Mouse (Mus musculus) embryonic fibroblast, embryonic 13.5 days (primary cell): ENCODE results near the gene Hivep3. TPM values are rescaled to one million over a fixed set of nuclear protein-coding genes. Genes with fewer than 3 reads are reported as not detected.

Experiments used
- H3K27ac ChIP-seq: 2 replicates; pipeline ENCODE4 v1.5.1; 2012; ENCODE audit warnings: low read length, control low read depth, inconsistent platforms; ENCODE audit not compliant: insufficient read depth
- H3K4me1 ChIP-seq: 2 replicates; pipeline ENCODE4 v1.6.1; 2011; ENCODE audit warnings: low read length; ENCODE audit not compliant: control insufficient read depth, insufficient read depth
- H3K4me3 ChIP-seq: 2 replicates; pipeline ENCODE4 v1.5.1; 2011; ENCODE audit warnings: mild to moderate bottlenecking, control low read depth, low read length; ENCODE audit not compliant: insufficient read depth
- CTCF ChIP-seq: IDR thresholded peaks from 2 replicates; pipeline ENCODE4 v1.5.1; 2011; ENCODE audit warnings: mild to moderate bottlenecking, control low read depth, low read length, moderate library complexity, borderline replicate concordance; ENCODE audit not compliant: insufficient read depth
- POLR2A ChIP-seq: IDR thresholded peaks from 2 replicates; pipeline ENCODE4 v1.6.1; 2011; ENCODE audit warnings: low read depth, mild to moderate bottlenecking, control low read depth, low read length, moderate library complexity
- polyA plus RNA-seq: library from polyadenylated mRNA; stranded (reverse); fragments of >200 nt; gene quantifications from 2 replicates; pipeline ENCODE4 v1.2.4, GENCODE M21; 2011; ENCODE audit warnings: low read depth; ENCODE audit not compliant: missing spikeins, insufficient read length

The Hivep3 gene
- polyA plus RNA-seq, 1 experiment: 3.8 TPM

DNA sequence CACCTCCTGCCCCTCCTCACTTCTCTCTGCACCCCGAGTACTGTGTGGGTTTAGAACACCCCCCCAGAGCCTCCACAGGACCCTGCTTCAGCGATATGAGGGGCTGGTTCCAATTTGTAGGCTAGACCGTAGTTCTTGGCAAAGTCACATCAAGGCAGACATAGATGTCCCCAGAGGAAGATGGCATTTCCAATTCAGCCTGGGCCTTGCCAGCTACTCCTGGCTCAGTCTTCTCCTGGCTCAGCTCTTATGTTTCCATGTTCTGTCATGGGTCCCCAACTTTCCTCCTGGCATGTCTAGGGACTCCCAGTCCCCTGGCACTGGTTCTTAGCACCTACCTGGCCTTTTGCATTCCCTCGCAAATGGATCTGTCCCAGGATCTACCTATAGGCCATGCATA lies 201.3 kb downstream of the Hivep3 start:
- peaks cover 15% of the 10 kb centered on the region for H3K4me1 ChIP-seq
- TF ChIP-seq CTCF: no peak
- TF ChIP-seq POLR2A: no peak
- H3K4me3 ChIP-seq: no peak overlapping the region
- no peak overlapping the region for H3K27ac ChIP-seq

DNA sequence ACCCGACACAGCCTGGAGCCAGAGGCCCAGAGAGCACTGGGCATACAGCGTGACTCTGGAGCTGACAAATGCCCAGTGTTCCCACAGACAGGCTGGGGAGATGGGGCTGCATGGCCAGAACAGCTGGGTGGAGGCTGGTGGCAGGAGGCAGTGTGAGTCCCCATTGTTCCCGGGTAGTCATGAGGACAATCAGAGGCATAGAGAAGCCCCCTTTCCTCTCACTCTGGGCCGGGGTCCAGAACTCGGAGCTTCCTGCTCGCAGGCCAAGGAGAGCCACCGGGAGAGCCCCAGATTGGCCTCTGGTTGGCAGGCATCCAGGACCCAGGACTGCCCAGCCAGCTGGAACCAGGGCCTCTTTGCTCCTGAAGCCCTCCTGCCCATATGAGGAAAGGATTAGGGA lies 204.3 kb downstream of the Hivep3 start:
- Histone ChIP-seq H3K27ac (no peak overlapping the region), H3K4me3 (no peak overlapping the region), H3K4me1 (peaks cover 7% of the 10 kb centered on the region; the same call in 1 of the 2 replicates)
- TF ChIP-seq POLR2A (no peak), CTCF (no peak)

GRCm38 (mm10) chr4:119938518-119938917 lies 204.9 kb downstream of the Hivep3 start:
- Histone ChIP-seq H3K4me1 (peaks cover 3% of the 10 kb centered on the region; the same call in 1 of the 2 replicates), H3K27ac (no peak overlapping the region), H3K4me3 (no peak overlapping the region)
- TF ChIP-seq POLR2A: no peak
- TF ChIP-seq CTCF: no peak

DNA sequence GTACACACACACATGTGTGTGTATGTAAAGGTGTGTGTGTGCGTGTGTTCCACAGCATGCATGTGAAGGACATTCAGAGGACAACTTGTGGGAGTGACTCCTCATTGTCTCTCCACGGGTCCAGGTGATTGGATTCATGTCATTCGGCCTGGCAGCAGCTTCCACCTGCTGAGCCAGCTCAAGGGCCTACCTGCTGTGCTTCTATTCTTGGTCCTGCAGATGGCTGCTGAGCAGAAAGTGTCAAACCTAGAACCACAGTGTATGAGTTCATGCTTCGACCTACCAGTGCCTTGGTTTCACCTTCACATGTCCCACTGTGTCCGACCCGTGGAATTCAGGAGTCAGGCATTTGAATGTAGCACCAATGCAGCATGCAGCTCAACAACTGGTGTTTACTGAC lies 206.2 kb downstream of the Hivep3 start:
- Histone ChIP-seq H3K4me3 (no peak overlapping the region), H3K4me1 (no peaks in the 10 kb centered on the region), H3K27ac (no peak overlapping the region)
- TF ChIP-seq POLR2A (no peak), CTCF (no peak)

GRCm38 (mm10) chr4:119946224-119946887 lies 212.8 kb downstream of the Hivep3 start:
- Histone ChIP-seq H3K4me1 (peaks cover 2% of the 10 kb centered on the region; the same call in 1 of the 2 replicates), H3K27ac (no peak overlapping the region)
- TF ChIP-seq CTCF (no peak), POLR2A (no peak)

DNA sequence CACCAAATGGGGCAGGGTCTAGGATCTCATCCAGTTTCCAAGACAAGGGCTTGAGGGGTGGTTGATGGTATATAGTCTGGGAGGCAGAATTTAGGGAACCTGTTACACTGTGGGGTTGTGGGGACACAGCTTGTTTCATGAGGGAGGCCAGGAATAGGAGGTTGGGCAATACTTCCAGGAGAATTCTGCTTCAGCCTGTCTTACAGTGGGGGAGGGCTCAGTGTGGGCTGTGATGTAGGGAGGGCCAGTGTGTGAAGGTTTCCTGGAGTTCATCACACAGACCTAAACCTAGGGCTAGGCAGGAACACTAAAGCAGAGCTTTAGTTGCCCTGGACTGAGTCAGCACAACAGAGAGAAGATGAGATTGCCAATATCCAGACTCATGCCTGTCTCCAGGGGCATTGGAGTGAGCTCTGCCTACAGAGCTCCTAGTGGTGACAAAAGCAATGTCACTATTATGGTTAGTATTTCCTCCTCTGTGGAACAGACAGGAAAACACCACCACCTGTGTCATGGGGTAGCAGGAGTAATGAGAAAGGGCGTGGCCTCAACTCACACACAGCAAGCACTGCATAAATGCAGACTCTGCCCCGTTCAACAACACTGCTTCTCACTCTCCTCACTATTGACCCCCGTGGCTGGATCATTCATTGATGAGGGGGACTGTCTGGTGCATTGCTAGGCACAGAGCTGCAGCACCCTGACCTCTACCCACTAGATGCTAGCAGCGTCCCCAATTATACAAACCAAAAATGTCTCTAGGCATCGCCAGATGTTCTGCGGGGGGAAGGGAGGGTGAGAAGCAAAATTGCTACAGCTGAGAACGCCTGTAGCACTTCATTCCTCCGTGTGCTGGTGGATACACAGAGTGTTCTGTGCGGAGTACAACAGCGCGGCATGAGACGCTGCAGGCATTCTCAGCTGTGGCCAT lies 213.9 kb downstream of the Hivep3 start:
- Histone ChIP-seq H3K27ac (no peak overlapping the region), H3K4me3 (no peak overlapping the region), H3K4me1 (peaks cover 2% of the 10 kb centered on the region; the same call in 1 of the 2 replicates)
- TF ChIP-seq CTCF: no peak
- TF ChIP-seq POLR2A: no peak

More at GRCm38 (mm10) chr4:119946224-119946887, 212.8 kb downstream of the Hivep3 start:
- H3K4me3 ChIP-seq: no peak overlapping the region

- Histone ChIP-seq H3K27ac (no peak overlapping the region), H3K4me3 (no peak overlapping the region), H3K4me1 (peaks cover 2% of the 10 kb centered on the region; the same call in 1 of the 2 replicates)
- TF ChIP-seq POLR2A (no peak), CTCF (no peak)
These were observed 214.8 kb downstream of the Hivep3 start for GRCm38 (mm10) chr4:119948406-119948805.

GRCm38 (mm10) chr4:119948922-119949614 lies 215.5 kb downstream of the Hivep3 start:
- Histone ChIP-seq H3K4me3 (no peak overlapping the region), H3K27ac (no peak overlapping the region), H3K4me1 (peaks cover 2% of the 10 kb centered on the region; the same call in 1 of the 2 replicates)
- TF ChIP-seq CTCF (no peak), POLR2A (no peak)

DNA sequence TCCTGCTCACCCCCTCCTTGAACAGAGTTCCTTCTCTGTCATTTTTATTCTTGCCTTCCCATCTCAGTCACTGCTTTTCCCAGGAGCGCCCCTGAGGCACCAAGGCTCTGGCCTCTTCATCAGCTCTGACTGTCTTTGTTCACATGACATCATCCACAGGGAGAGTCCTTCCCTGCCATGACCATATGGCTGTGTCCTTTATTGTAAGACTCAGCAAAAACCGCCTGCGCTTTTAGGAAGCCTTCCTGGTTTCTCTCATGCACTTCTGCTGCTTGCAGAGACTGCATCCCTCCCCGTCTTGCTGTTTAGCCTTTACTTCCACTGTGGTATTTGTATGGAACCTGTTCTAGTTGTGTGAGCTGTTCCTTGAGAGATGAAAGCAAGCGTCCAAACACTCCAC lies 216.6 kb downstream of the Hivep3 start:
- peaks cover 2% of the 10 kb centered on the region; the same call in 1 of the 2 replicates for H3K4me1 ChIP-seq
- H3K27ac ChIP-seq: no peak overlapping the region
- TF ChIP-seq CTCF: no peak
- no peak for TF ChIP-seq POLR2A

DNA sequence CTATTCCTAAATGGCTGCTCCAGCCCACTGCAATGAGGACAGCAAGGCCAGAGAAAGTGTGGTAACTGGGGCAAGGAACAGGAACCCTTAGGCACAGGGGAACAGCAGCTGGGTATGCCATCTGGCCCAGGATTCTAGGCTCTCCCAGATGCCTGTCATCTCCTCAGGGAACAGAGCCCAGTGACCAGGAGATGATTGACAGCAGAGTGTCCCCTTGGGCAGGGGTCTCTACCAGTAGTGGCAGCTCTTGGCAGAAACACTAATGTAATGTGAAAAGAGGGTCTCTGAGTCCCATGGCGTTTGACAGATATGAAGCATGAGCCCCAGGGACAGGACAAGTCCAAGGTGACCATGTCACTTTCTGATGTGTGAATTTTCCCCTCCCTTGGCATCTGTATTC lies 217.5 kb downstream of the Hivep3 start:
- Histone ChIP-seq H3K4me3 (no peak overlapping the region), H3K27ac (no peak overlapping the region), H3K4me1 (peaks cover 11% of the 10 kb centered on the region)
- TF ChIP-seq CTCF (no peak), POLR2A (no peak)

More for the DNA sequence above, 216.6 kb downstream of the Hivep3 start:
- no peak overlapping the region for H3K4me3 ChIP-seq
